Mouse (Mus musculus): ENCODE results near the gene Rgl3. TPM values are rescaled to one million over a fixed set of nuclear protein-coding genes. Genes with fewer than 3 reads are reported as not detected.

Rgl3 gene
- total and polyA plus RNA-seq, 3 experiments, result not detected

DNA sequence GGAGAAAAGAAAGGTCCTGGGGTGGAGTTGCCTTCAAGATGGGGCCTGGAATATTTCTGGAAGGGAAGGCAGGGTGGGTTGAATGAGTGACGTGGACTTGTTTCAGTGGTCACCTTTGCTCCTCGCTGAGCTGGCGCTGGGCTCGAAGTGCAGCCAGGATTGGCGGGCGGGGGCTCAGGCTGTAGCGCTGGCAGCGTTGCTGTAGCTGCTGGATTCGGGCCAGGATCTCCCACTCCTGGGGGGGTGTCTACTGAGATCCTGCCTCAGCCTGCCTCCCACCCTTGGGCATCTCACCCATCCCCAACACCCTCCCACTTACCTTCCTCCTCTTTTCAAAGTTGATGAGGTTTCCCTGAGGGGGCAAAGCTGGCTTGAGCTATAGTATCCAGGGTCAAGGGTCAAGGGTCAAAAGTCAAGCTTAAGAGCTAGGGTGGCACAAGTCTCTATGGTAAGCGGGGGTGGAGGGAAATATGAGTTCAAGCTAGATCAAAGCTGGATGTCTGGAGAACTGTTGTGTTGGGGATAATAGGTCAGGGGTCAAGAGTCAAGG is 12.5 kb downstream of the Rgl3 start:
- H3K4me1 ChIP-seq (ENCODE audit: control insufficient read depth in 1 of 2, insufficient read depth in 2 of 2), result no peaks in the 10 kb centered on the region
- peaks cover 75% of the 10 kb centered on the region for H3K27me3 ChIP-seq (replicated peaks)
- no peaks in the 10 kb centered on the region for H3K36me3 ChIP-seq (replicated peaks in 1 of 2; ENCODE audit: control insufficient read depth in 1 of 2, insufficient read depth in 1 of 2, low read length in 1 of 2)
- no peak overlapping the region for H3K27ac ChIP-seq (ENCODE audit: insufficient read depth, low read depth)
- in situ Hi-C loops (cut with MboI; ENCODE audit: low pct_ligation_motif_present, low pct_unique_long_range_greater_than_20kb, low sequenced_read_pairs), result loop anchor here (5.0 kb wide), 1 partner anchor 181 kb away; the partner anchor contains the start of gene Pigyl
- H3K4me2 ChIP-seq (ENCODE audit: insufficient read depth, low read depth, poor library complexity, severe bottlenecking), result no peak overlapping the region
- H3K4me3 ChIP-seq (replicated peaks in 1 of 3; ENCODE audit: low read depth in 2 of 3, low read length in 2 of 3, poor library complexity in 1 of 3), result no peak overlapping the region
- H3K79me2 ChIP-seq (replicated peaks; ENCODE audit: control insufficient read depth, extremely low read depth, insufficient read depth, poor library complexity, severe bottlenecking), result no peaks in the 10 kb centered on the region
- no peaks in the 10 kb centered on the region for H3K9me3 ChIP-seq (replicated peaks; ENCODE audit: low read length)
- no peak for DNase-seq (ENCODE audit: extremely low read depth)
- no peak for TF ChIP-seq JUND (conservative IDR thresholded peaks at IDR 0.05; ENCODE audit: low read depth, low read length)
- no peak for TF ChIP-seq ZKSCAN1 (IDR thresholded peaks at IDR 0.05; ENCODE audit: borderline replicate concordance, low read depth, low read length)
- TF ChIP-seq PAX5 (IDR thresholded peaks at IDR 0.05; ENCODE audit: low read length), result no peak
- TF ChIP-seq SIN3A (IDR thresholded peaks at IDR 0.05; ENCODE audit: low read length), result no peak
- no peak for TF ChIP-seq MAZ (IDR thresholded peaks at IDR 0.05; ENCODE audit: low read depth, low read length)
- no peak for TF ChIP-seq GABPA (IDR thresholded peaks at IDR 0.05; ENCODE audit: insufficient replicate concordance, low read depth, low read length)
- TF ChIP-seq CTCF (conservative IDR thresholded peaks at IDR 0.05 in 1 of 2, IDR thresholded peaks at IDR 0.05 in 1 of 2; ENCODE audit: low read depth in 2 of 2, low read length in 2 of 2), result no peak
- TF ChIP-seq CHD1 (IDR thresholded peaks at IDR 0.05; ENCODE audit: low read depth, low read length), result no peak
- no peak for TF ChIP-seq ZNF384 (IDR thresholded peaks at IDR 0.05; ENCODE audit: low read depth, low read length)
- TF ChIP-seq IRF4 (IDR thresholded peaks at IDR 0.05; ENCODE audit: low read depth, low read length), result no peak
- no peak for TF ChIP-seq JUN (IDR thresholded peaks at IDR 0.05; ENCODE audit: insufficient read depth, low read depth, low read length)
- TF ChIP-seq ETS1 (conservative IDR thresholded peaks at IDR 0.05; ENCODE audit: low read depth, low read length), result no peak
- TF ChIP-seq USF2 (conservative IDR thresholded peaks at IDR 0.05; ENCODE audit: low read depth, low read length), result no peak
- H3K9ac ChIP-seq (ENCODE audit: insufficient read depth, low read depth), result no peak overlapping the region
- dilution Hi-C loops (cut with MboI; ENCODE audit: extremely low pct_ligation_motif_present, extremely low pct_unique_long_range_greater_than_20kb, low sequenced_read_pairs), result no loop called here

DNA sequence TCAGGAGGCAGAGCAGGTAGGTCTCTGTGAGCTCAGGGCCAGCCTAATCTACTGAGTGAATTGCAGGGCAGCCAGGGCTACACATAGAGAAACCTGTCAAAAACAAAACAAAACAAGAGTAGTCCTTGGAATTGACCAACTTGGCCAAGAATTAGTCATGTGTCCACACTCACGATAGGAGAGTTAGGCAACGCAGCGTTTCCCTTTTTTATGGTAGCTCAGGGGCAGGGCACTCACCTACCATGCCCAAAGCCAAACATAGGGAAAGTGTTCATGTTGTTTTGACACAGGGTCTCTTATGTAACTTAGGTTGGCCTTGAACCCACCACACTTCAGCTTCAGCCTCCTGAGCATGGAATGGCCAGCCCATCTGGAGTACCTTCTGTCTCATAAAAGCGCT is 19.9 kb downstream of the Rgl3 start:
- Histone ChIP-seq H3K27ac (ENCODE audit: insufficient read depth, low read depth) (no peak overlapping the region), H3K36me3 (replicated peaks in 1 of 2; ENCODE audit: control insufficient read depth in 1 of 2, insufficient read depth in 1 of 2, low read length in 1 of 2) (no peaks in the 10 kb centered on the region), H3K9me3 (replicated peaks; ENCODE audit: low read length) (no peaks in the 10 kb centered on the region), H3K4me3 (replicated peaks in 1 of 3; ENCODE audit: low read depth in 2 of 3, low read length in 2 of 3, poor library complexity in 1 of 3) (no peak overlapping the region), H3K27me3 (replicated peaks) (peaks cover 68% of the 10 kb centered on the region), H3K4me2 (ENCODE audit: insufficient read depth, low read depth, poor library complexity, severe bottlenecking) (no peak overlapping the region), H3K79me2 (replicated peaks; ENCODE audit: control insufficient read depth, extremely low read depth, insufficient read depth, poor library complexity, severe bottlenecking) (no peaks in the 10 kb centered on the region), H3K9ac (ENCODE audit: insufficient read depth, low read depth) (no peak overlapping the region), H3K4me1 (ENCODE audit: control insufficient read depth in 1 of 2, insufficient read depth in 2 of 2) (no peaks in the 10 kb centered on the region)
- no peak for DNase-seq (ENCODE audit: extremely low read depth)
- no peak for TF ChIP-seq KAT2A (IDR thresholded peaks at IDR 0.05; ENCODE audit: insufficient replicate concordance, low read length)
- no peak for TF ChIP-seq GABPA (IDR thresholded peaks at IDR 0.05; ENCODE audit: insufficient replicate concordance, low read depth, low read length)
- TF ChIP-seq NRF1 (IDR thresholded peaks at IDR 0.05; ENCODE audit: low read depth, low read length), result no peak
- no peak for TF ChIP-seq POLR2A (IDR thresholded peaks at IDR 0.05; ENCODE audit: low read depth, low read length)
- no peak for TF ChIP-seq BHLHE40 (IDR thresholded peaks at IDR 0.05; ENCODE audit: low read depth, low read length)
- no peak for TF ChIP-seq JUND (conservative IDR thresholded peaks at IDR 0.05; ENCODE audit: low read depth, low read length)
- TF ChIP-seq E2F4 (IDR thresholded peaks at IDR 0.05; ENCODE audit: insufficient replicate concordance, low read depth, low read length), result no peak
- no peak for TF ChIP-seq MYC (IDR thresholded peaks at IDR 0.05; ENCODE audit: low read depth, low read length)
- no peak for TF ChIP-seq USF1 (IDR thresholded peaks at IDR 0.05; ENCODE audit: low read depth, low read length)
- no peak for TF ChIP-seq IRF4 (IDR thresholded peaks at IDR 0.05; ENCODE audit: low read depth, low read length)
- dilution Hi-C loops (cut with MboI; ENCODE audit: extremely low pct_ligation_motif_present, extremely low pct_unique_long_range_greater_than_20kb, low sequenced_read_pairs), result no loop called here
- in situ Hi-C loops (cut with MboI; ENCODE audit: low pct_ligation_motif_present, low pct_unique_long_range_greater_than_20kb, low sequenced_read_pairs), result no loop called here
